Mouse (Mus musculus): ENCODE results near the gene Adcy7. TPM values are rescaled to one million over a fixed set of nuclear protein-coding genes. Genes with fewer than 3 reads are reported as not detected.

The Adcy7 gene
- polyA plus RNA-seq, 1 experiment from 2014 or later, result 8.3 TPM

DNA sequence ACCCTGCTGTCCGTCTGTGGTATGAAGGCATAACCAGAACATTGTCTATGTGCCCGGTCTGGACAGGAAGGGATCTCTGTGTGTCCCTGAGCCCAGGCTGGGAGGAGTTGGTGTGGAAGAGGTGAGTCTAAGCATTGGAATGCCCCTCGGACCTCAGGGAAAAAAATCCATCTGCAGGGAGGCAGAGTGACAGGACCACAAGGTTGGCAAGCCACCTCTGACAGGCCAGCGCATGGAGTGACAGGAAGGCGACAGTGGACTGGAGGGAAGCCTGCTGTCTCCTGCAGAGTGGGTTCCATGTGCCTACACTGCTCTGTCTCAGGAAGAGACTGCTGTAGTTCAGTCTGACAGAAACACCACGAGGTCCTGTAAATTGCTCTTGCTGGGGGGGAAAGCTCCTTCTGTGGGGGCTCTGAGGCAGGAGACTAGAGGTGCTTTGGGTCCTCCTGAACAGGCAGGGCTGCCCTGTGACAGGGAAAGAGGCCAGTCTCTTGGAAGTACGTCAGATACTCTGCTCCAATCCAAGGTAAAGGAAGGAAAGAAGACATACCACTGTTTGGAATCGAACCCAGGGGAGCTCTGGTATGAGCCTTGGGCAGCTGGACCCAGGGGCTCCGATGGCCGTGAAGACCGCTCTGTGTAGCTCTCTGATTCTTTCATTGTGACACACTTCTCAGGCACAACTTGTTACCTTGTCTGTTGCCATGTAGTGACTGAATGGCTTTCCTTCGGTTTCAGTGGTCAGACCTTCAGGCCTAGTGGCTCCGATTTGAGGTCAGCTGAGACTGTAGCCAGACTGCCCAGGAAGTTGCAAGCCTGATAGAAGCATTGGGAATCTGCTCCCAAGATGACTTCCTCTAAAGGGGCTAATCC is 11.3 kb downstream of the Adcy7 start:
- Histone ChIP-seq H3K4me3 (ENCODE audit: low read length) (no peak overlapping the region), H3K36me3 (ENCODE audit: control insufficient read depth, insufficient read depth, low read length) (no peaks in the 10 kb centered on the region), H3K9ac (ENCODE audit: low read depth, low read length) (no peak overlapping the region), H3K9me3 (ENCODE audit: control insufficient read depth, low read length) (no peaks in the 10 kb centered on the region), H3K27me3 (replicated peaks; ENCODE audit: control insufficient read depth, insufficient read depth, low read length) (no peaks in the 10 kb centered on the region), H3K4me2 (ENCODE audit: low read length) (no peak overlapping the region), H3K4me1 (ENCODE audit: control insufficient read depth, insufficient read depth, low read depth, low read length) (no peaks in the 10 kb centered on the region), H3K27ac (ENCODE audit: low read depth, low read length) (no peak overlapping the region)
- ATAC-seq, result no peak
- 85% methylated on average over 13 of the region's 13 CpGs for WGBS

DNA sequence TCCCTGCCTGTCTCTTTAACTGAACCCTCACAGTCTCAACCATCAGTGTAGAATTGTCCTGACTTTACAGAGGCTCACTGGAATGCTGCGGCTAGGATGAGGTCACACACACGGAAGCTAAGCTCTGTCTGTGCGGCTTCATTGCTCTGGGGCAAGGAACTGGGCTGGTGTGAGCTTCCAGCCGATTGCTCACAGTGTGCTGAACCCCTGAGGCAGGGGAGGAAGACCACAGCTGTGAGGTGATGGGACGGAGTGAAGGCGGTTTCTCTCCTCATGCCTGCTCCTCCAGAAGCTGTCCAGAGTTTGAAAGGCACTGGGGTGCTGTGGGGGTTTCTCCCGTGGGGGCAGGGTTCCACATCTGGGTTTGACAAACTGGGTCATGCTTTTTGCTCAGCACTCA is 12.5 kb downstream of the Adcy7 start:
- no peak overlapping the region for H3K27ac ChIP-seq (ENCODE audit: low read depth, low read length)
- WGBS, result 51% methylated on average over 7 of the region's 7 CpGs
- no peaks in the 10 kb centered on the region for H3K9me3 ChIP-seq (ENCODE audit: control insufficient read depth, low read length)
- no peaks in the 10 kb centered on the region for H3K27me3 ChIP-seq (replicated peaks; ENCODE audit: control insufficient read depth, insufficient read depth, low read length)
- no peak overlapping the region for H3K9ac ChIP-seq (ENCODE audit: low read depth, low read length)
- no peaks in the 10 kb centered on the region for H3K36me3 ChIP-seq (ENCODE audit: control insufficient read depth, insufficient read depth, low read length)
- H3K4me1 ChIP-seq (ENCODE audit: control insufficient read depth, insufficient read depth, low read depth, low read length), result no peaks in the 10 kb centered on the region
- ATAC-seq, result no peak
- H3K4me3 ChIP-seq (ENCODE audit: low read length), result no peak overlapping the region
- no peak overlapping the region for H3K4me2 ChIP-seq (ENCODE audit: low read length)

DNA sequence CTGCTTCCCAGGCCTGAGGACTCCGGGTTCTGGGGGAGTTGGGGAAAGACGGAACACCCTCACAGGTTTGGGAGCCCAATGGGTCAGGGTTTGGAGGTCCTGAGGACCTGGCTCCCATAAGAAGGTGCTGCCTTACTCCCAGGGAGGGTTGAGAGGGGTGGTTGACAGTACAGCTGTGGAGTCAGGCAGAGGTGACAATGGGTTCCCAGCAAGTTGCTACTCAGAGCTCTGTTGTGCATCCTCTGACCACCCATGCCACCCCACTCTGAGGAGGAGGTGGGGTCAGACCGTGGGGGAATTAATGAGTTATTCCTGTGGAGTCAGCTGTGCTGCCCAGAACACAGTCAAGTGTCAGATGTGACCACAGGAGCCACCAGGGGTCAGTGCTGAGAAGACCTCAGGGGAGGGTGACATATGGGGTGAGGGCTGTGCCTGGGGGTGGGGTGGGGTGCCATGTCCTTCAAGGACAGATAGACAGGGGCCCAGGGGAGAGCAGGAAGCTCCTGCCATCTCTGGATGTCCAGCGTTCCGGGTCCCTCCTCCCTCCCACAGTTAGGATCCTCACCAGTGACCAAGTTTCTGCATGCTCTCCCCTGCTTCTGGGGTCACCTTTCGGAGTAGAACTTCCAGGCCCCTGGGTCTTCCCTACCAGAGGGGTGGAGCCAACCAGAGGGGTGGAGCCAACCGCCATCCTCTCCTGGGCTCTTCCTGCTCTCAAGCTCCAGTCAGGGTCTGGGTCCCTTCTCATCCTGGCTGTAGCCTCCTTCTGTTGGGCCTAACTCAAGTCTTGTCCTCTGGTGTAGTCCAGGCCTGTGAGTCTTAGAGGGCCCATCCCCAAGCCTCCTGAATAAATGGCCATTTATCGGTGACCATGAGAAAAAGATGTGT is 13.5 kb downstream of the Adcy7 start:
- H3K4me2 ChIP-seq (ENCODE audit: low read length), result no peak overlapping the region
- no peaks in the 10 kb centered on the region for H3K9me3 ChIP-seq (ENCODE audit: control insufficient read depth, low read length)
- no peak overlapping the region for H3K9ac ChIP-seq (ENCODE audit: low read depth, low read length)
- H3K4me3 ChIP-seq (ENCODE audit: low read length), result no peak overlapping the region
- no peak overlapping the region for H3K27ac ChIP-seq (ENCODE audit: low read depth, low read length)
- ATAC-seq, result no peak
- no peaks in the 10 kb centered on the region for H3K36me3 ChIP-seq (ENCODE audit: control insufficient read depth, insufficient read depth, low read length)
- 80% methylated on average over 6 of the region's 8 CpGs for WGBS
- no peaks in the 10 kb centered on the region for H3K27me3 ChIP-seq (replicated peaks; ENCODE audit: control insufficient read depth, insufficient read depth, low read length)
- H3K4me1 ChIP-seq (ENCODE audit: control insufficient read depth, insufficient read depth, low read depth, low read length), result no peaks in the 10 kb centered on the region

DNA sequence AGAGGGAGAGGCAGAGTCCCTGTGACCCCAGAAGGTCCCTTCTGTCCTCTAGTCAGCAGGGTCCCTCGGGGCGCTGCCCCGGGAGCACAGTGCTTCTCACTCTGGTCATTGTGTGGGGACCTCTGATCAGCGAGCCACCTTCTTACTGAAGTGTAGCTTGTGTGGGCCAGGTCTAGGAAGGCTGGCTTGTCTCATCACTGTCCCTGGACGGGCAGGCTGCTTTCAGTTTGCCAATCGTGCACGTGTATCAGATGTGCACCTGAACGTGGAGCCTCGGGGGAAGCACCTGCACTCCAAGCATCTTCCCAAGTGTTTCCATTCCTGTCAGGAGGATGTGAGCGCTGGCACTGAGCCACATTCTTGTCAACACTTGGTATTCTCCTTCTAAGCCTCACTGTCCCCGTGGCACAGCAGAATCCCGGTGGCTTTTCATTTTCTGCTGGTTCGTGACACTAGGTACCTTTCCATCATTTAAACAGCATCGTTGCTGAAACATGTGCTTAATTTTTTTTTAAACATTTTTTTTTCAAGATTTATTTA is 14.3 kb downstream of the Adcy7 start:
- H3K27me3 ChIP-seq (replicated peaks; ENCODE audit: control insufficient read depth, insufficient read depth, low read length), result no peaks in the 10 kb centered on the region
- H3K9ac ChIP-seq (ENCODE audit: low read depth, low read length), result no peak overlapping the region
- no peak overlapping the region for H3K4me2 ChIP-seq (ENCODE audit: low read length)
- no peaks in the 10 kb centered on the region for H3K4me1 ChIP-seq (ENCODE audit: control insufficient read depth, insufficient read depth, low read depth, low read length)
- no peak overlapping the region for H3K27ac ChIP-seq (ENCODE audit: low read depth, low read length)
- H3K4me3 ChIP-seq (ENCODE audit: low read length), result no peak overlapping the region
- no peaks in the 10 kb centered on the region for H3K9me3 ChIP-seq (ENCODE audit: control insufficient read depth, low read length)
- 79% methylated on average over 14 of the region's 14 CpGs for WGBS
- ATAC-seq, result no peak
- no peaks in the 10 kb centered on the region for H3K36me3 ChIP-seq (ENCODE audit: control insufficient read depth, insufficient read depth, low read length)

DNA sequence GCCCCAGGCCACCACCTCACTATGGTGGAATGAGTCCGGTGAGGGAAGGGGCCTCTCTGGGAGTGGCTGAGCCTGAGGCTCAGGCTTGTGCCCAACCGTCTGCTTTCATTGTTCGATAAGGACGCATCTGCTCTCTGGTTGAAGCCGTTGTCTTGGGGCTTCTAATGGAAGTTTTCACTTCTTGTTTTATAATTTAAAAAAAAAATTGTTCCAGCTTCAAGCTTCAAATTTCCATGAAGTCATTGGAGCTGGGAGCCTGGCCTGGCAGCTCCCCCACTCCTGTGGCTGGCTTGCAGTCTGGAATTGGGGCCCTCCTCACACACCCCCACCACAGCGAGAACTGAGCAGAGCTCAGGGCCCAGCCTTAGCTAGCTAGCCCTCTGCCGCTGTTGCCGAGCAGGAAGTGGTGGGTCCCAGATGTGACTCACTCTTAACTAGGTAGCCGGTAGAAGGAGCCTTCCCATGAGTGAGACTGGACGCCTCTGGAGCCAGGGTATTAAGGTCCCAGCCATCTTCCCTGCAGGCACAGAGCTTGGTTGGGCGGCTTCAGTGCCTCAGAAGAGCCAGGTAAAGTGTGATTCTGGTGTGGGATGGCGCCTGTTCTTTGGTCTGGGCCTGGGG is 16.5 kb downstream of the Adcy7 start:
- 69% methylated on average over 12 of the region's 12 CpGs for WGBS
- no peaks in the 10 kb centered on the region for H3K9me3 ChIP-seq (ENCODE audit: control insufficient read depth, low read length)
- no peaks in the 10 kb centered on the region for H3K27me3 ChIP-seq (replicated peaks; ENCODE audit: control insufficient read depth, insufficient read depth, low read length)
- H3K4me1 ChIP-seq (ENCODE audit: control insufficient read depth, insufficient read depth, low read depth, low read length), result no peaks in the 10 kb centered on the region
- H3K4me3 ChIP-seq (ENCODE audit: low read length), result no peak overlapping the region
- ATAC-seq, result no peak
- H3K36me3 ChIP-seq (ENCODE audit: control insufficient read depth, insufficient read depth, low read length), result no peaks in the 10 kb centered on the region
- no peak overlapping the region for H3K27ac ChIP-seq (ENCODE audit: low read depth, low read length)
- H3K9ac ChIP-seq (ENCODE audit: low read depth, low read length), result no peak overlapping the region
- no peak overlapping the region for H3K4me2 ChIP-seq (ENCODE audit: low read length)

DNA sequence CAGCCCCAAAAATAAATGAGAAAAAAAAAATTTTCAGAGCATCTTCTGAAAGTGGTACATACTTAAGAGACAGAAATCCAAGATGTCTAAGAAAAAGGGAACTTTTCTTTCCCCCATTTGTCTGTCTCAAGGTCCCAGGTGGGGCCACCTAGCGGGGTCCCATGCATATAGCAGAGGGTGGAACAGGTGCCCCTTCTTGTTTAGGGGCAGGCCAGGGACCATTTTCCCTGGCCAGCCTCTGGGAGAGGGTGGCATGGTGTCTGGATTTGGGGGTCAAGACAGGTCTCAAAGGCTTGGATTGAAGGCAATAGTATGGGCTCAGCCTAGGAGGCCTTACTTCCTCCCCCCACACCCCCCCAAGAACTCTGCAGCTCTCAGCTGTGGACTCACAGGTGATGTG is 17.7 kb downstream of the Adcy7 start:
- no peak overlapping the region for H3K27ac ChIP-seq (ENCODE audit: low read depth, low read length)
- ATAC-seq, result no peak
- H3K9ac ChIP-seq (ENCODE audit: low read depth, low read length), result no peak overlapping the region
- H3K4me1 ChIP-seq (ENCODE audit: control insufficient read depth, insufficient read depth, low read depth, low read length), result no peaks in the 10 kb centered on the region
- no peaks in the 10 kb centered on the region for H3K27me3 ChIP-seq (replicated peaks; ENCODE audit: control insufficient read depth, insufficient read depth, low read length)
- H3K4me3 ChIP-seq (ENCODE audit: low read length), result no peak overlapping the region
- no peak overlapping the region for H3K4me2 ChIP-seq (ENCODE audit: low read length)
- no peaks in the 10 kb centered on the region for H3K9me3 ChIP-seq (ENCODE audit: control insufficient read depth, low read length)
- 78% methylated on average over 1 of the region's 1 CpGs for WGBS
- H3K36me3 ChIP-seq (ENCODE audit: control insufficient read depth, insufficient read depth, low read length), result no peaks in the 10 kb centered on the region

DNA sequence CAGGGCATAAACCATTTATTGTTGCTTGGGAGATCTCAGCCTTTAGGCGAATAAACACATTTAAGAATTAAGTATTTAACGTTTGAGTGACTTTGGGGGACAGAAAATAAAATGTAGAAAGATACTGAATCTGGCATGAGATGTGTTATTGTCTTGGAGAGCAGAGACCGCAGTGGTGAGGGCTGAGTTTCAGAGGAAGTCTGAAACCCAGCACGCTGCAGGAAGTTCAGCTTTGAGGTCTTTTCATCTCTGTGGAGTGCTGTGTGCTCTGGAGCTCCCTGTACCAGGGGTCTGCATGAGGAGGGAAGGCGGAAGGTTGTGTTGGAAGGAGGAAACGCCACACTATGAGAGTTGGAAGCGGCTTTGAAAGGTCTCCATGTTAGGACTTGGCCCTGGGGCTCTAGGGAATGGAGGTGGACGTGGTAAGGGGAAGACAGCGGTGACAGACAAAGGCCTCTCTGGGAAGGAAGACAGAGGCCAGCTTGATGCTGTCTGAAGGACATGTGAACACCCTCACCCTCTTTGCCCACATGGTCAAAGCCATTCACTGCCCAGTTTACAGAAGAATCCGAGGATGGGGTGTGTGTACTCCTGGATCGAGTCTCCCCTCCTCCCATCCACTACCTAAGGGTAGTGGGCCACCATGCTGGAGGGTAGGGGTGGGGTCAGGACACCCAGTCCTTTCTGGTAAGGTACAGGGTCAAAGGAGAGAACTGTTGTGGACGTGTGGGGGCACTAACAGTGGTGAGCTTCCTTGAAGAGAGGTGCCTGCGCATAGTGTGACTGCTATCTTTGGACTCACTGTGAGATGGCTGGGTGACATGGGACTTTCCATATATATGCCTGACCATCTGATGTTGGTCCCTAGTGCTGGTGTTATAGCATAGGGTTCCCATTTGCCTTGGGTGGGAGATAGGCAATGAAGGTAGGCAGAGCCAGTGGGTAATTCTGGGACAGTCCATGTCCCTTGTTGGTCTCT is 18.4 kb downstream of the Adcy7 start:
- Histone ChIP-seq H3K9ac (ENCODE audit: low read depth, low read length) (no peak overlapping the region), H3K4me1 (ENCODE audit: control insufficient read depth, insufficient read depth, low read depth, low read length) (no peaks in the 10 kb centered on the region), H3K4me3 (ENCODE audit: low read length) (no peak overlapping the region), H3K27me3 (replicated peaks; ENCODE audit: control insufficient read depth, insufficient read depth, low read length) (no peaks in the 10 kb centered on the region), H3K9me3 (ENCODE audit: control insufficient read depth, low read length) (no peaks in the 10 kb centered on the region), H3K4me2 (ENCODE audit: low read length) (no peak overlapping the region), H3K36me3 (ENCODE audit: control insufficient read depth, insufficient read depth, low read length) (no peaks in the 10 kb centered on the region), H3K27ac (ENCODE audit: low read depth, low read length) (no peak overlapping the region)
- WGBS, result 84% methylated on average over 13 of the region's 13 CpGs
- ATAC-seq, result no peak

DNA sequence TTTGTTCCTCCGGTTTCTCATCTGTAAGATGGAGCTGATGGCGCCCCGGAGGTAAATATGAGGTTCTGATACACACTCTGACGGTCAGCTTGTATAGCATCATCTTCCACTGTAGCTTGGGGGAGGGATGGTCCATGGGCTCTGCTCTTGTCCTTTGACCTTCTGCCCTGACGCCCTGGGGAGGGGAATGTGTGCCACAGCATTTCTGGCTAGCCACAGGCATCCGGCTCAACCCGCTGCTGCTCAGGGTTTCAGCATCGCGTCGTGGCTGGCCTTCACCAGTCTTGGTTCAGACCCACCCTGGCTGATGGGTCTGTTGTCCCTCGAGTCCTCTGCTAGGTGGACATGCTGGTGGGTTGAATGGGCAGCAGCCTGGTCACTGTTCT is 19.1 kb downstream of the Adcy7 start:
- H3K4me2 ChIP-seq (ENCODE audit: low read length), result no peak overlapping the region
- 92% methylated on average over 11 of the region's 11 CpGs for WGBS
- no peaks in the 10 kb centered on the region for H3K9me3 ChIP-seq (ENCODE audit: control insufficient read depth, low read length)
- no peak overlapping the region for H3K9ac ChIP-seq (ENCODE audit: low read depth, low read length)
- no peaks in the 10 kb centered on the region for H3K27me3 ChIP-seq (replicated peaks; ENCODE audit: control insufficient read depth, insufficient read depth, low read length)
- ATAC-seq, result no peak
- H3K27ac ChIP-seq (ENCODE audit: low read depth, low read length), result no peak overlapping the region
- H3K36me3 ChIP-seq (ENCODE audit: control insufficient read depth, insufficient read depth, low read length), result no peaks in the 10 kb centered on the region
- H3K4me1 ChIP-seq (ENCODE audit: control insufficient read depth, insufficient read depth, low read depth, low read length), result no peaks in the 10 kb centered on the region
- H3K4me3 ChIP-seq (ENCODE audit: low read length), result no peak overlapping the region
